10 mouse cellular contexts compared by ENCODE assay signal in the genomic region with DNA sequence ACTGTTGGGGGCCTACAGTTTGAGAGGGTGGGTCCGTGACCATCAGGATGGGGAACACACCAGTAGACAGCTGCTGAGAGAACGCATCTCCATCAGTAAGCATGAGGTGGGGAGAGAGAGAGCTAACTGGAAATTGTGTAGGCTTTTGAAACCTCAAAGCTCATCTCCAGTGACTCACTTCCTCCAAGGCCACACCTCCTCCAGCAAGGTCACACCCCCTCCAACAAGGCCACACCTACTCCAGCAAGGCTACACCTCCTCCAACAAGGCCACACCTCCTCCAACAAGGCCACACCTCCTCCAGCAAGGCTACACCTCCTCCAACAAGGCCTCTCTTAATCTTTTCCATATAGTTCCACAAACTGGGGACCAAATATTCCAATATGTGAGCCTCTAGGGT. TPM values are rescaled to one million over a fixed set of nuclear protein-coding genes. Genes with fewer than 3 reads are reported as not detected.
A peak's percentile ranks its signal among the peaks of the same experiment; 100 is the strongest.
DNase-seq lines count a peak whose midpoint lies in the region.
"Had no signal": no experiment of that assay in that cellular context is flagged by ENCODE, and none has a peak within 500 bp of the region (broad histone marks: within the 10 kb centered on the region; RNA-seq: fewer than 3 reads in every experiment).

No protein-coding gene starts in this region.

- peak; percentile 25 for DNase-seq in retina, postnatal 1 day
- no peak for DNase-seq in retina, embryonic 14.5 days (ENCODE audit: low spot score)
- DNase-seq in ZHBTc4 (ENCODE audit: low read depth, low spot score) (peak; percentile 89), liver (peak; percentile 88)
- DNase-seq in yolk sac, embryonic 10.5 days (ENCODE audit: low spot score) = peak; percentile 29
- no peak for DNase-seq in gastrocnemius, postnatal 10 days
- DNase-seq in gastrocnemius, postnatal 4 days (ENCODE audit: low spot score in 2 of 2) = no peak
- DNase-seq in right cerebral cortex, postnatal 10 days (ENCODE audit: low spot score in 2 of 2) = no peak
- DNase-seq: heart, adult 2 months; kidney, adult 11 months had no signal

RNA-seq across cellular contexts. Expression of gene Rbm19, which starts 13.9 kb away (rescaled TPM):
- total RNA-seq in gastrocnemius, postnatal 10 days (2021) = 10 to 100 TPM; 14.1 to 20.8 TPM
- total RNA-seq in gastrocnemius, postnatal 4 days (2021) = 10 to 100 TPM; 21.8 to 25.6 TPM

Comparison
In these comparisons a context has a peak if more than half of its experiments do, and no peak if none do; other contexts are left out.
1. DNase-seq: peak in retina, postnatal 1 day (single experiment), ZHBTc4 (single experiment), liver (single experiment) and yolk sac, embryonic 10.5 days (single experiment); none in retina, embryonic 14.5 days (single experiment), gastrocnemius, postnatal 10 days (single experiment), gastrocnemius, postnatal 4 days (0 of 2) and right cerebral cortex, postnatal 10 days (0 of 2).